Mouse (Mus musculus): ENCODE measurements at regions not wholly inside any gene's neighbourhood (a gene's known extent, or its start where the extent isn't known, plus 50 kb on each side); places are given as distances from the start of the nearest gene placed in this dataset.

DNA sequence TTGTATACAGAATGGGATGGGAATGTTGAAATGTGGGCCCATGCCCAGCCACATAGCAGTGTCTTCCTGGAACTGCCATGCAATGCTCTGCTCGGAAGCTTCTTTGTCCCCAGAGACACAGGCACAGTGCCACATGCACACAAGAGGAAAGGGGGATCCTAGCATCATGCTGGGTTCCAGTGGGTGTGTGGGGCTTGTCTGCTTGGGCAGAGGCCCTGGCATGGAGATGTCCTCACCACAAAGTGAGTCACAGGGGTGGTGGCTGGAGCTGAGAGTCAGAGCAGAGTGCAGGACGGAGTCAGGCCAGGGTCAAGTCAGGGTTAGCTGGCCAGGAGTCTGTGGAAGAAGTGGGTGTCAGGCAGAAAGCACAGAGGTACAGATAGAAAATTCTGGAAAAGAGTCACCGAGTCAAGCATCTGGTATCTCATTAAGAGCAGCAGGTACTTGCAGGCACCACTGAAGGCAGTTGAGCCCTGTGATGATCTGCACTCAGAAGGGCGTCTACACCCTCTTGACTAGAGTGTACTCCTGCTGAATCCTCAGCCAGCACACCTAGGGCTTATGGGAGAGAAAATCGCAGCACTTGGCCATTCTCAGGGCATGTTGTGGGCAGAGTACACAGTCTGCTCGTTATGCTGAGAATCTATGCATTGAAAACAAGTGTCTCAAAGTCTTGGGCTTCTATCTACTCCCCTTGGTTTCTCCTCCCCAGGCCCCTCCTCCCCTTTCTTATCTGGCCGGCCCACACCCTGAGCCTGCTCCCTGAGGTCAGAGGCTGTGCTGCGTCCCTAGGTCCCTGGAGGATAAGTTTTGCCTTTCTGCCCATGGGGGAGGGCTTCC is 85.3 kb downstream of the Ackr3 start:
- DNase-seq (ENCODE audit: low spot score), result no peak

DNA sequence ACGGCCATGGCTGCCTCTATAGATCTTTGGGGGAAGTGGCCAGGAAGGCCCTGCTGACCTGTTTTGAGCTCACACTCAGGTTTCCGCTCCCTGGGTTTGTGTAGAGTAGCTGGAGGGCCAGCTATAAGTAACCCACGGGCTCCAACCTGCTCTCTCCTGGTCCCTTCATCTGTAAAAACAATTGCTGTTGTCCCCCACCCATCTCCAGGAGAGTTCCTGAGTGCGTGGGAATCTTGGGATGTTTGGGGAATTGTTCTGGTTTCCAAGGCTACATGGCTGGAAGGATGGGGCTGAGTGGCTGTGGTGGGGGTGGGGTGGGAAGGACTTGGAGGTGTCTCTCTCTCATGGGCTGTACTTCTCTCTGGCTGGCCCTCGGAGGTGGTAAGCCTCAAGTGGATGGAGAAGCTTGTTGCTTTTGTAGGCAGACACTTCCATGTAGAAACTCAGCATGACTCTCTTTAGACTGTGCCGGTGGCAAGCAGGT is 86.0 kb downstream of the Ackr3 start:
- DNase-seq (ENCODE audit: low spot score), result no peak

DNA sequence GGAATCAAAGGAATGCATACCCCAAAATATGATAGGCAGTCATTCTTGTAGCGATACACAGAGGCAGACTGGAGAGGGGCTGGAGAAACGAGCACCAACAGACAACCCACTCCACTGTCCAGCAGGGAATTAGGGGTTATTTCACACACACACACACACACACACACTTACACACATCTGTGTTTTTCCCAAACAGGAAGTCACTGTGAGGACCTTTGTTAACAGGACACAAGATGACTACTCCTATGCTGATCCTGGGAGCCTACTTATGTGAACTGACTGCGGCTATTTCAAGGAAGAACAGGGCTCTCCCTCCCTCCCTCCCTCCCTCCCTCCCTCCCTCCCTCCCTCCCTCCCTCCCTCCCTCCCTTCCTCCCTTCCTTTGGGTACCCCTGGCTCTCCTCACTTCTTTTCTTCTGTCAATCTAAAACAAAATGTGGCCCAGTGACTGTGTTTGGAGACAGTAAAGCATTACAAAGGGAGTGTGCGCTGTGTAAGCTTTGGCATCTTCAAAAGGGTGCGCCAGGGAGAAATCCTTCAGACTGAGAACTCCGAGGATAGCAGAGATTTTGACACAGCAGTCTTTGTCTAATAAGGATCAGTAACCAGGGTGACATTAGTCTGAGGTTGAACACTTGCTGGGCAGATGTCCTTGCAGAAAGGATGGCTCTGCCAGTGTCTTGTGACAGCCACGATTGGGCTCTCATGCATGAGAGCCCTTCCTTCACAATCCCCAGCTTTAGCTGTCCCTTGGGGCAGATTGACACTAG is 86.8 kb downstream of the Ackr3 start:
- DNase-seq (ENCODE audit: low spot score), result no peak

DNA sequence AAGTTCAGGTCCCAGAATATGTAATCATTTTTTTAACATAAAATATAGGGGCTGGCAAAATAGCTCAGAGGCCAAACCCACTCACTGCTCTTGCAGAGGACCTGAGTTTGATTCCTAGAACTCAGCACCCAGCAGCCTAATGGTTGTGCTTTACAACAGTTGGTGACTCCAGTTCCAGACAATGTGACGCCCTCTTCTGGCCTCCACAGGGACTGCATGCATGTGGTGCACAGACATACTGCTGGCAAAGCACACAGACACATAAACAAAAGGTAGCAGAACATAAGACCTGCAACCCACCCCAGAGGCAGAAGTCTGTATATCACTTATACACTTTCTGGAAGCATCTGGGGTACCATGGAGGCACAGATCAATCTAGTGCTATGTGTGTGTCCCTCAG is 87.5 kb downstream of the Ackr3 start:
- no peak for DNase-seq (ENCODE audit: low spot score)

DNA sequence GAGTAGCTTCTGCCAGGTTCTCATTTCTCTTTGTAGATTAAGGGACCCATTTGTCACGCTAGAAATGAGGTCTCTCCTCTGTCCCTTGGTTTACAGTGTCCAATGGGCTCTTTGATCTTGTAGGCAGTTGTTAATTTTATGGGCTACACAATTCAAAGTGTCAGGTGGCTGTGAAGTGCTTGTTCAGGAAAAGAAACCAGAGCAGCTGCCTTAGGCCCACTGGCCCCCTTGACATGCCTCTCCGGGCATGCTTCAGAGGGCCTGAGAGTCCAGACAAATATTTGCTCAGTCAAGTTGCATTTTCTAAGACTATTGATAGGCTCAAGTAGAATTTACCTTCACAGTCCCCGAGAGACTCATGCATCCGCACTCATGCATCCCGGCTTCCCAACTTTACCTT is 94.0 kb downstream of the Ackr3 start:
- DNase-seq (ENCODE audit: low spot score), result no peak

DNA sequence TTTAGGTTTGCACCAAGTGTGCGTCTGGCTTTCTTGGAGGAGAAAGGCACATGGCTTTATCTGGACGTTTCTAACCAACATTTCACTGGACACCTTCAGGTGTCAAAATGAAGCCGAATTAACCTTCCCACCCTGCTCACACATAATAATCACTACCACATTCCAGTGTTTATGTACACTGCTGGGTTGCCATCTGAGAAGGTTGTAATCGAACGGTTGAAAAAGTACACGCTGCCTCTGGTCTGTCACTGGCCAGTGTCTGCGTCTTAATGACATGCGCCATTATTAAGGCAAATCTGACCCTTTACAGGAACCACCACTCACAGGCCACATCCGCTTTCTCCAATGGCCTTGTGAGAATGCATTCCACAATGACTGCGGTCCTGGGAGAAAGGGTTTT is 96.4 kb downstream of the Ackr3 start:
- no peak for DNase-seq (ENCODE audit: low spot score)

DNA sequence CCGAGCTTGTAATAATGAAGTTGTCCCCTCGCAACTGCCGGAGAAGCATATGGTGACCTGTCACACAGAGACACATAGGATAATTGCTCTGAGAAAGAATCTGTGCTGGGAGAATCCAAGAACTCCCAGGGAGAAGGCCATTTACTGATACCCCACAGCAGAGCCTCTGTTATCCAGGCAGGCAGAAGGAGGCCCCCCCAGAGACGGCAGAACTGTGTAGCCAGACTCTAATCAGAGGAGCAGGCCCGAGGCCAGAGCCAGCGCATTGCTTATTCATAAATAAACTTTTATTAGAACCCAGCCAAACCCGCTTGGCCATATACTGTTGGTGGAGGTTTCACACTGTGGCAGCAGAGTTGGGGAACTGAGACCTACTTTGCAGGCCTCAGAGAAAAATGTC is 100.6 kb downstream of the Ackr3 start:
- no peak for DNase-seq (ENCODE audit: low spot score)

DNA sequence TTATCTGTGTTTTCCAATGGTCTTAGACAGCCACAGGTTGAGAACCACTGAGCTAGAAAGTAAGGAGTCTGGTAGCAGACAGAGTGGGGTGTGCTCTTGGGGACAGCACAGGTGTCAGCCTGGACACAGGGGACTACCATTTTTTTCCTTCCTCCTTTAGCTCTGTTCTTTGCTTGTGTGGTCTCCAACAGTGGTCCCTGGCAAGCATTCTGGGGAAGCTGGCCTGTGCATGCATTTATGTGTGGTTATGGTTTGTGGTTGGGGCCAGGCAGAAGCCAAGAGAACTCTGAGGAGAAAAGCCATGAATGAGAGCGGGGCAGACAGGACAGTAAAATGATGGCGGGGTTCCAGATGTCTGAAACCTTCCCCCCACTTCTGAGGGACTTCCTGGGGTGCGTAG is 107.2 kb downstream of the Ackr3 start:
- DNase-seq (ENCODE audit: low spot score), result no peak

DNA sequence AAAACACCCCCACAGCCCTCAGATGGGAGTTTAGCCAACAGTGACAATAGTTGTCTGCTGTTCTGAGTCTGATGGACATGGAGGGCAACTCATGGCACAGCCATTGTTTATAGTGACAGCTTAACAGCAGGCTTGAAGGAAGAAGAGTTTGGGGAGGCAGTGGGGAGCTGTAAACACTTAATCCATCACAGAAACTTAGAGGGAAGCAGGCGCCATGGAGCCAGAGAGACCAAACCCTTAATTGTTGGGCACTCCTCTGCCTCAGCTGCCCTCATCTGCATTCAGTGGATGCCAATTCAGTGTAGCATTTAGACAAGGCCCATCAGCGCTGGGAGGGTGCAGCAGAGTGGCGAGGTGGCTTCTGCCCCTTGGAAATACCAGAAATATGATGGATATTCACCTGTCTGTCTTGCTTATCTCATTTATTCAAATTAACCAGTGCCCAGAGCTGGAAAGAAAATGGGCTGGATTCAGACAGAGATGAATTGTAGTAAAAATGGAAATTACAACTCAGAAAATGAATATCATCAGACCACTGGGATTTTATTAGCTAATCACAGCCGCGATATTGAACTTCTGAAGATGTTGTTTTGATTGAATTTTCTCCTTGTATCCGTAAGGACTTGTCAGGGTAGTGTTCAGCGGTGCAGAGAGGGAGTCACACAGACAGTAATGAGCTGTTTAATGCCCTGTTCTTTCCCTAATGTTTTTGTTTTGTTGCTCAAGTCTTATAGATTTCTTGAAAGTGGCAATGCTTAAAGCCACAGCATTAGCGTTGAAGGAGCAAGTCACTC is 108.1 kb downstream of the Ackr3 start:
- no peak for DNase-seq (ENCODE audit: low spot score)

DNA sequence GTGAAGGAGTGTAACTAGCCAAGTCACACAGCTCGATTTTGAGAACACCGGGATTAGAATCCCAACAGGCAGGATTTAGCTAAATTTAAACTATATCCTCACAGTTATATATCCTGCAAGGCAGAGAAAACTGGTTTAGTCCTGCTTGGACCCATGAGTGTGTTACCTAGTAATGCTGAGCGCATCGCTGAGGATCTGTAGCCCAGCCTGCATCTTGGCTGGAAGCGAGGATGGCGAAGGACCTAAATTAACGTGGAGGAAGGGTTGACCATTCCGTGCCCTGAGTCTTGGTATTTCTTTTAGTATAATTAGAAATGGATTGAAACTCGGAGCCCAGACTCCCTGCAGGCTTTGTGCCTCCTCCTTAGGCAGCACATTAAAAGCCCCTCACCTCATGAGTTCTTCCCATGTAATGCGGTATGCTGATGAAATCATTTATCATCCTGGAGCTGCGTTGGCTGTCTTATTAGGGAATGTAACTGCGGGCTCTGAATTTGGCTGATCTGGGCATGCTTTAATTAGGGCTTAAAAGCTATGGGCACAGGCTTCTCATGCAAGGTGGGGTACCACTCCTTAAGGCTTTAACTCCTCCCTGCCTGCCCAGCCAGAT is 110.1 kb downstream of the Ackr3 start:
- no peak for DNase-seq (ENCODE audit: low spot score)

DNA sequence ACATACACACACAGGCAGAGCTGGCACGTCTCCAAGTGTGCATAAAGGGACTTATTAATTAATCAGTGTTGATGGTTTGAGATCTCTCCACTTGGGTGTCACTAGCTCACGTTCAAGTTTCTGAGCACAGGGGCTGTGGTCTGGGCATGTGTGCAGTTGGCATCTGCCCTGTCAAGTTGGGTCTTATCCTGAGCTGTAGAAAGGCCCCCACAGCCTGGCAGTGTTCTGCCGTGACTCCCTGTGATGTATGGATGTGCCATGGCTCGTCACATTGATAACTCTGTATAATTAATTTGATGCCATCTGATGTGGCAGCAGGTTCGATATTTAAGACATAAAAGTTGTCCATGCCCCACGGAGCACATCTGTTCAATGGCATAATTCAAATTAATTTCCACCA is 114.1 kb downstream of the Ackr3 start:
- no peak for DNase-seq (ENCODE audit: low spot score)

DNA sequence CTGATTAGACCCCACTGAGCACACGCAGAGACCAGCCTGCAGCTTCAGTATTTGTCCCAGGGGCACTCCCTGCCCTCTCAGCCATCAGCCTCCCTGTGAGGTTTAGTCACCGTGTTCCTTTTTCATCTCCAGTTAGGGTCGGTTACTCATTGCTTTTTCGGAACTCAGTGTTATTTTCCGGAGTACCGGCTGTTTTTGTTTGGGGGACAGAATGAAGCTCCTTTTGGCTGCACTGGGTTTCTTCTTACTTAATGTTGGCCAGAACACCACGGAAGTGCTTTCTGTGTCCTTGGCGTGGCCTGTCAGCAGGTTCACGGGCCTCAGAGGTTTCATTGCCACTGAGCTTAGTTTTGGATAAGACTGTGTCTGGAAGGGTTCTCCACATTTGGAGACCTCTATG is 114.7 kb downstream of the Ackr3 start:
- no peak for DNase-seq (ENCODE audit: low spot score)

DNA sequence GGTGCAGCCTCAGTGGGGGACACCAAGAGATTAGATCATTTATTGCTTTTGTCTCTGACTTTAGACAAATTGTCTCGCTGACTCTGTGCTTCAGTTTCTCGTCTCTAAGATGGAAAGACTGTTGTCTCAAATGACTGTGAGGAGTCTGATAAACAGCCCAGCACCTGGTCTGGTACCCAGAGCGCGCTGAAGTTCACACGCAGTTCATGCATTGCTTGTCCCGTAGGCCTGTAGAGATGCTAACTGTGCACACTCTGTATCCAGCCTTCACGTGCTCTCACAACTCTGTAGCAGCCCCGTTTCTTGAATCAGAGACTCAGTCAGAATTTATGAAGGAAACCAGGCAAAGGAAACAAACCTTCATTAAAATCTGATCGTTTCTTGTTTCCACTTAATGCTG is 116.7 kb downstream of the Ackr3 start:
- DNase-seq (ENCODE audit: low spot score), result no peak

DNA sequence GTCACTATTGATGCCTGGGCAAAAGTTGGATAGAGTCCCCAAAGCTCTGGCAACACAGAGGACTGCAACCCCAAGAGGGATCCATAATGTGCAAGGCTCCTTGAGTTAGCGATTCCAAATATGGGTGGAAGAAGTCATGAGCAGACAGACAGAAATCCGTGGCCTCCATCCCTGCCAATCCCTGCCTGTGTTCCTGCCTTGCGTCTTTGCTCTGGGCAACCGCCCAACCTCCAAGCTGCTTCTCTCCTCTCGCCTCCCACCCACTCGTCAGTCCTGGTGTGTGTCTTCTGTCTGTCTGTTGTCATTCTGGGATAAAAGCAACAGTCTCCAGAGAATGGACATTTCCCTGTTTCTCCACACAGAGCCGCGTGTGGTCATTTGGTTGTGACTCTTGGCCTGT is 117.7 kb downstream of the Ackr3 start:
- DNase-seq (ENCODE audit: low spot score), result no peak

DNA sequence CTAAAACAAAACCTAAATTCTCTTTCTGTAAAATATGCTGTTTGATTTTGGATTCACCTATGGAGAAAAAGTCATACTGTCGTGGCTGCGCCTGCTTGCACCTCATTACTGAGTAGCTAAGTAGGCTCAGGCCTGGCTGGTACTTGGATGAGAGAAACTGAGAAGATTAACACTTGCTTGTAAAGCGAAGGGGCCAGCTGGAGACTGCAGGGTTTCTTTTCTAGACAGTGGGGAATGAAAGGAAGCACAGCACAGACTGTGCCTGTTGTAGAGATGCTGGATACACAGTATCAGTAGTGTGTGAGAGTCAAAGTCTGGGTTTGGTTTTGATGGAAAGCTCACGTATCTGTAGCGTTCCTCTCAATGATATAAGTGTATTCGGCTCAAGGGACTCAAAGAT is 123.5 kb downstream of the Ackr3 start:
- DNase-seq (ENCODE audit: low spot score), result no peak

DNA sequence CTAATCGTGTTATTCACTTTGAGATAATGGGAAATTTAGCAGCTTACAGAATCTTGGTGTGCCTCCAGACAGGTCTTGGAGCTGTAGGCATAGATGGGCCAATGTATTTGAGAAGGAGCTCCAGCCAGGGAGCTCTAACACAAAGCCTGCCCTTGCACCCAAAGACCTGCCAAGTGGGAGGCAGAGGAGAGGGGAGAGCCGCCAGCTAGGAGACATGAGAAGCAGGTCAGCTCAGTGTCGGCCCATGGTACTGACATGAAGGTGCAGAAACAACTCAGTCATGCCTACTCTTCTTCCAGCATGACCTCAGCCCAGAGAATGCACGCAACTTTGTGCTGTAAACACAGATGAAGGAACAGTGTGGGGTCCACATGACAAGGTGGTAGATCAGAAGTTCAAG is 128.8 kb downstream of the Ackr3 start:
- DNase-seq (ENCODE audit: low spot score), result no peak

DNA sequence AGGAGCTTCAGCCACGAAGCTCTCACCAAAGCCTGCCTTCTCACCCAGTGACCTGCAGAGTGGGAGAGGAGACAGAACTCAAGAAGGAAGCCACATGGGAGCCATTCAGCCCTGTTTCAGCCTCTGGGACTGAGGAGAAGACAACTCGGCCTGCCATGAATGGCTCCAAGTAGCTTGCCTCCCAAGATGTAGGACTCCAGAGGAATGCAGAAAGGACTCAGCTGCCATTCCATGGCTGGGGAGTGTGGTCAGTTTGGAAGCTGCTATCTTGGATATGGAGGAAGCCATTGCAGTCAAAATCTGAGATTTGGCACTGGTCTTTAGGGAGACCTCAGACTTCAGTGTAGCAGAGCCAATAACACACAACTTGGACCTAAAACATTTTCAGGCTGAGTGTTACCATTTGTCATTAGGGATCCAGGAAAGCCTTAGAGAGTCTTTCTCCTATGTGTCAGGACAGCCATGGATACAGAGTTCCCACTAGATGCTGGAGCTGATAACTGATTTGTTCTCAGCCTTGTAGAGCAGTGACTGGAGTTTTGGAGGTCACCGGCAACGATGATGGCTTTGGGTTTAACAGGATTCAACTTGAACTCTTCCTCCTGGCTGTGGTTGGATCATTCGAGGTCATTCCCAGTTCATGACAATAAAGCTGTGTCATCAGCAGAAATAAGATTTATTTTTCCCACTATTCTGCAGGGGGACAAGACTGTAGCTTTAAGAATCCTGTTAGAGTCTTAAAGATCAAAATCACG is 130.1 kb downstream of the Ackr3 start:
- DNase-seq (ENCODE audit: low spot score), result no peak

DNA sequence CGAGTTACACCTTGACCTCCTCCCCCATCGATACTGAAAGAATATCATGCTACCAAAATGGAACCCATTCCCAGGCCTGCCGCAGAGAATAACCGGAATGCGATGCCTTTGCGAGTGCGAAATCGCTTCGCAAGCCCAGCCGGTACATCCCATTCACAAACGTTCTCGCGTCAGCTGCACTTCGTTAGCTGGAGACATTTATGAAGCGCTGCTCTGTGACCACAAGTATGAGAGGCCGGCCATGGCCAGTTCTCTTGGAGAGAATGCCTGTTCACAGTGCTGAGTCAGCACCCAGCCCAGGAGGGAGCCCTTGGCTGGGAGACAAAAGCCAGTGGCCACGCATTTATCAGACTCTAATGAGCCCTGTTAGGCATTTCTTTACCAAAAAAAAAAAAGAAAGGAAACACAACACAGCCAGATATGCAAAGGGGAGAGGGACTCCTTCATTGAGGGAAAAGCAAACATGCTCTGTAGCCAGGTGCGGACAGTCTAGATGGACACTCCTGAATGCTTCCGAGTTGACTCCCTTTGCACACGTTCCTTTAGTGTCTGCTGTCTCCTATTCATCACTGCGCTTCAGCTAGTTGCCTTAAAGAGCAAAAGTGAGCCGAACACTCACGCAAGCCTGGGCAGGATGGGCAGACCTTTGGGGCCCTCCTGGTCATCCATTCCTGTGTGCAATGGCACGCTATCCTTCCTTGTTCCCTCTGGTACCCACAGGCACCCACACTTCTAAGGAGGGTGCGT is 131.4 kb downstream of the Ackr3 start:
- DNase-seq (ENCODE audit: low spot score), result peak; percentile 36

DNA sequence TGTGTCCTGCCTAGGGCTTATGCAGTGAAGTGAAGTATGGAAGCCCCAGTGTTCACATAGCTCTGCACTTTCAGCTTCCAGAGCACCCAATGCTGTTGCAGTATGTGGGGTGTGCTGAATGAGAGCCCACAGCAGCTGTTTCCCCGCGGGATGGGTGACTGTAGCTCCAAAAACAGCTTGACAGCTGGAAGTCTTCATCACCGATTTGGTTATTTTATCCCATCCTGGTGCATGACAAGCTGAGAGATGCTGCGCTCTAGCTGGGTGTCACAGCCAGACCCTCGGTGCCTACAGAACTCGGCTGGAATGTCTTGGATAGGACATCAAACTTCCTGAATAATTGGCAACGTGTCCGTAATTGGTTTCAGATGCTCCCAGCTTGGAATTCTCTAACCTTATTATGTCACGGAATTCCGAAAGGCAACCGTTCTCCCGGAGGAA is 134.1 kb downstream of the Ackr3 start:
- DNase-seq (ENCODE audit: low spot score), result no peak

DNA sequence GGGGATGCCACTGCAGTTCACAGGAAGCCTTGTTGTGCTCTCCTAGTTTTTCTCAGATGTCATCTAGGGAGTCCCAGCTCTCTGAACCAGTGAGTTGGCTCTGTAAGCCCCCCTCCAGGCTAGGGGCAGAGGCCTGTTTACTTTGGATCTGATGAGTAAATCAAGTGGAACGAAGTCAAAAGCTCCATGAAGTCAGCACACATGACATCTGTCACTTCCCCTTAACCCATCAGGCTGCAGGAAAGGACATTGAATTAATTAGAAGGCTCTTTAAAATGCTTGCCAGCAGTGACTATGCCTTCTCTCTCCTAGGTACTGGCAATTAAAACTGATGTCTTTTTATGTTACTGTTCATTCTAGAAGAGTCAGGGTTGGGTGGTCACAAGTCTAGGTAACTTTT is 138.6 kb downstream of the Ackr3 start:
- DNase-seq (ENCODE audit: low spot score), result no peak

DNA sequence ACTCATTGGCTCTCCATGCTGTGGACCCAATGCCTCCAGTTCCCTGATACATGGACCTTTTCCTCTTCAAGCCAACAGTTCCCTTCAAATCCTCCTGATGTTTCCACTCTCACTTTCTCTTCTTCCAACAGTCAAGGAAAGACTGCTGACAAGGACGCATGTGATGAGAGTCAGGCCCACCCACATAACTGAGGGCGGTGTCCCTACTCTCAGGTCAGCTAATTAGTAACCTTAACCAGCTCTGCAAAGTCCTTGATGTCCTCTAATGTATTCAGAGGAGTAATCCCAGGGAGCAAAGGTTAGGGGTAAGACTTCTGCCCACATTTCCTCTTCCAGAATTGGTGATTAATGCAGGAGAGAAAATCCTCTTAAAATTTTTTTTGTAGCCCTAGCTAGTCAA is 139.7 kb downstream of the Ackr3 start:
- DNase-seq (ENCODE audit: low spot score), result no peak

Measured in ovary, postnatal 36 days (tissue).